Mouse (Mus musculus) adrenal gland, postnatal 14 days (tissue): ENCODE results near the gene Tlx1. TPM values are rescaled to one million over a fixed set of nuclear protein-coding genes. Genes with fewer than 3 reads are reported as not detected.

Experiments used
- DNase-seq: peaks from one replicate; pipeline ENCODE4 v3.0.0; 2021; ENCODE audit warnings: mixed read lengths
- total RNA-seq: library from RNA; stranded (reverse); gene quantifications from 2 replicates; pipeline ENCODE4 v1.2.3, GENCODE M21; 2021

Tlx1 gene
- total RNA-seq, 1 experiment from 2014 or later, result 0.44 TPM

- no peak for DNase-seq
These were observed 8.4 kb downstream of the Tlx1 start for GRCm38 (mm10) chr19:45158896-45159295.

DNA sequence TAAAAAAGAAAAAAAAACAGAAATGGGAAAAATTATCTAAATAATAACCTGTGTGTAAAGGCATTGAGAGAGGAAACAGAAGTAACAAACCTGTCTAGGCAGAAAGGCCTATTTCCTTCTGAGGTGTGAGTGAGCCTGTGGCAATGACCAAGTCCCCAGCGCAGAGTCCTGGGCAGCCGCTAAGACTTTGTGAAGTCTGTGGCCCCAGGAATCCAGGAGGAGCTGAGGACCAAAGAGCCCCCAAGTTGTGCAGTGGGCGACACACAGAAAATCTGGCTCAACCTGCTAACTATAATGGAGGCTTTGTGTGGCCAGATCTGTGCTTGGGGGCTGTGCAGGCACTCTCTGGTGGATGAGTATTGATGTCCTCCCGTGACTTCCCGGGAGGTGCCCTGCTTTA is 9.0 kb downstream of the Tlx1 start:
- no peak for DNase-seq

DNA sequence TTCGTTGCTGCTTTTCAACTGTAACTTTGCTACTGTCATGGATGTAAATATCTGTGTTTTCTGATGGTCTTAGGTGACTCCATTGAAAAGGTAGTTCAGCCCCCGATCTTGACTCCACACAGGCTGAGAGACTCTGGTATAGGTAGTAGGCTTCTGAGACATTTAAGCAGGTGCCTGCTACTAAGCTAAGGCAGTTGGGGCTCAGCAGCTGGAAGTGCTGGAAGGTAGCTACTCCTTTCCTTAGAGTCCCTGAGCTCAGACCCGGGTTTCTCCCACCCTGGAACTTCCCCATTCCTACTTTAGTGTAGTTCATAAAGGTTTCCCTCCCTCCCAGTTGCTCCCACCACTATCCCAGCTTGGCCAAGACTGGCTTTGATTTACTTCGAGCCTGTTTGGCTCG is 9.5 kb downstream of the Tlx1 start:
- DNase-seq, result no peak

GRCm38 (mm10) chr19:45160523-45160922 is 10.0 kb downstream of the Tlx1 start:
- DNase-seq, result no peak

DNA sequence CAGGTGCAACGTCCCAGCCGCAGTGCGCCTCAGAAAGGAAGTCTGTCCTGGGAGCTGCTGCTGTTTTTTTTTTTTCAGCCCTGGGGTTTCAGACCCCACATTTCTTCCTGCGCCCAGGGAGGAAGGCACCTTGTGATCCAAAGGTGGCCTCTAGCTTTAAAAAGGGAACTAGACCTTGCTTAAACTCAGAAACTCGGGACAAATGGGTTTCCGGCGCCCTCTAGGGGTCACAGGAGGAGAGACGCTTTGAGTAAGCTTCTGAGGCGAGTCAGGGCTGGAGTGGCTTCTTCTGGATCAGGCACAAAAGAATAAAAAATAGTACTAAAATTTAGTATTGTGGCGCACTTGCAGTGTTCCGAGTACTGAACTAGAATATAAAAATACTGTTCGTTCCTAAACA is 10.6 kb downstream of the Tlx1 start:
- peak; percentile 81 for DNase-seq

- no peak for DNase-seq
These were observed 11.7 kb downstream of the Tlx1 start for GRCm38 (mm10) chr19:45162181-45162580.

DNA sequence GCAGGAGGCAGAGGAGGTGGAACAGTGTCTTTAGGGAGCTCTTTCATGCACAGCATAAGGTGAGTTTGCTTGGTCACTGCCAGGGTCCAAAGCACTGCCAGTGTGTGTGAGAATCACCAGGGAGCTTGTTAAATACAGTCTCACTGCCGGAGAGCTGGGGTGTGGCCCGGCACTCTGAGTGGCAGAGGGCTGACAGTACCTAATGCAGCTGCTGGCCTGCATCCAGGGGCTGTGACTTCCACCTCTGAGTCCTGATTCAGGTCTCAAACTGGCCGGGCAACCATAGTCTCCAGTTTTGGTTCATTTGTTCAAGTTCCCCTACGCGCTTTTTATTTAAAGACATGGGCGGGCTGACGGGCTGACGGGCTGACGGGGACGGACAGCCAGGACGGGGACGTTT is 12.4 kb downstream of the Tlx1 start:
- DNase-seq, result no peak

- DNase-seq, result no peak
These were observed 20.0 kb downstream of the Tlx1 start for GRCm38 (mm10) chr19:45170451-45170850.

GRCm38 (mm10) chr19:45174803-45175202 is 24.3 kb downstream of the Tlx1 start:
- no peak for DNase-seq

GRCm38 (mm10) chr19:45176269-45176668 is 25.8 kb downstream of the Tlx1 start:
- no peak for DNase-seq

GRCm38 (mm10) chr19:45177004-45177737 is 26.7 kb downstream of the Tlx1 start:
- DNase-seq, result peak; percentile 83

GRCm38 (mm10) chr19:45179451-45179850 is 29.0 kb downstream of the Tlx1 start:
- no peak for DNase-seq

DNA sequence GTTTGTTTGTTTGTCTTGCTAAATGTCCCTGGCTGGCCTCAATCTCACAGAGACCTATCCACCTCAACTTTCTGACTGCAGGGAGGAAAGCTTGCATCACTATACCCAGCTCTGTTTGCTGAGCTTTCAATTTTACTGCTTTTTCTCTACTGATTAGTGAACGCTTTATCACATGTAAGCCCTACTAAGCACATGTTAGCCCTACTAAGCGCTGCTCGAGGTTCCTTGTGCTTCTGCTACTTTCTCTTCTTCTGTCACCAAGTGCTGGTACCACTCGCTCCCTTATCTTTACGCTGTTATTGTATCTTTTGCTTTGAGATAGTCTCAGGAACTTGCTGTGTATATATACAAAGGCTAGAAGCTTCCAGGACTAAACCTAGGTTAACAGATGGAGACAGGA is 30.0 kb downstream of the Tlx1 start:
- DNase-seq, result no peak

- no peak for DNase-seq
These were observed 44.2 kb downstream of the Tlx1 start for GRCm38 (mm10) chr19:45194651-45195050.

- no peak for DNase-seq
These were observed 46.5 kb downstream of the Tlx1 start for GRCm38 (mm10) chr19:45196967-45197366.

DNA sequence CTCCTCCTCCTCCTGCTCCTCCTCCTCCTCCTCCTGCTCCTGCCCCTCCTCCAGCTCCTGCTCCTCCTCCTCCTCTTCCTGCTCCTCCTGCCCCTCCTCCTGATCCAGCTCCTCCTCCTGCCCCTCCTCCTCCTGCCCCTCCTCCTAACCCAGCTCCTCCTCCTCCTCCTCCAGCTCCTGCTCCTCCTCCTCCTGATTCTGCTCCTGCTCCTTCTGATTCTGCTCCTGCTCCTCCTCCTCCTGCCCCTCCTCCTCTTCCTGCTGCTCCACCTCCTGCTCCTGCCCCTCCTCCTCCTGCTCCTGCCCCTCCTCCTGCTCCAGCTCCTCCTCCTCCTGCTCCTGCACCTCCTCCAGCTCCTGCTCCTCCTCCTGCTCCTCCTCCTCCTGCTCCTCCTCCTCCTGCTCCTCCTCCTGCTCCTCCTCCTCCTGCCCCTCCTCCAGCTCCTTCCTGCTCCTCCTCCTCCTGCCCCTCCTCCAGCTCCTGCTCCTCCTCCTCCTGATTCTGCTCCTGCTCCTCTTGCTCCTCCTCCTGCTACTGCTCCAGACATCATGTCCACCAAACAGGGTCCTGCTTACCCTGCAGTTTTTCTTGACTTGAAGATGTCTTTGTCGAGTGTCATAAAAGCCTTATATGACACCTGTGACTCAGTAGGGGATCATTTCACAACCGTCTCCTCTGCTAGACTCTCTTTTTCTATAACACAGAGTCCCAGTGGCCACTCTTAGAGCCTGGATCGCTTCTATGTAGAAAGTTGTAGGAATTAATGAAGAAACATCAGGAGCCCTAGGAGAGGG is 55.0 kb downstream of the Tlx1 start:
- DNase-seq, result no peak

Other genes starting within 250 kb of the Tlx1 start
- gene Slf2, start 219.5 kb upstream of the Tlx1 start, total RNA-seq, result 24.2 and 28.2 TPM in 2 replicates
- gene Sema4g, start 161.6 kb upstream of the Tlx1 start, total RNA-seq, result 8.4 and 29.7 TPM in 2 replicates
- 27.5 and 30.7 TPM in 2 replicates for gene Twnk, start 145.0 kb upstream of the Tlx1 start, total RNA-seq
- gene Mrpl43, start 144.2 kb upstream of the Tlx1 start, total RNA-seq, result 45.6 and 50.0 TPM in 2 replicates
- 70.4 and 77.4 TPM in 2 replicates for gene Lzts2, start 136.3 kb upstream of the Tlx1 start, total RNA-seq
- not detected in 2 replicates for gene Pdzd7, start 105.0 kb upstream of the Tlx1 start, total RNA-seq
- gene Sfxn3, start 103.2 kb upstream of the Tlx1 start, total RNA-seq, result 51.7 and 58.1 TPM in 2 replicates
- gene Kazald1, start 75.4 kb upstream of the Tlx1 start, total RNA-seq, result 5.7 and 6.3 TPM in 2 replicates
- gene Lbx1, start 85.1 kb downstream of the Tlx1 start, total RNA-seq, result not detected in 2 replicates
- gene Btrc, start 213.1 kb downstream of the Tlx1 start, total RNA-seq, result 27.3 and 28.5 TPM in 2 replicates